Mouse (Mus musculus): ENCODE measurements around the gene Churc1. TPM values are rescaled to one million over a fixed set of nuclear protein-coding genes. Genes with fewer than 3 reads are reported as not detected.

Gene Churc1
- polyA plus RNA-seq, 1 experiment: 62.0 TPM

DNA sequence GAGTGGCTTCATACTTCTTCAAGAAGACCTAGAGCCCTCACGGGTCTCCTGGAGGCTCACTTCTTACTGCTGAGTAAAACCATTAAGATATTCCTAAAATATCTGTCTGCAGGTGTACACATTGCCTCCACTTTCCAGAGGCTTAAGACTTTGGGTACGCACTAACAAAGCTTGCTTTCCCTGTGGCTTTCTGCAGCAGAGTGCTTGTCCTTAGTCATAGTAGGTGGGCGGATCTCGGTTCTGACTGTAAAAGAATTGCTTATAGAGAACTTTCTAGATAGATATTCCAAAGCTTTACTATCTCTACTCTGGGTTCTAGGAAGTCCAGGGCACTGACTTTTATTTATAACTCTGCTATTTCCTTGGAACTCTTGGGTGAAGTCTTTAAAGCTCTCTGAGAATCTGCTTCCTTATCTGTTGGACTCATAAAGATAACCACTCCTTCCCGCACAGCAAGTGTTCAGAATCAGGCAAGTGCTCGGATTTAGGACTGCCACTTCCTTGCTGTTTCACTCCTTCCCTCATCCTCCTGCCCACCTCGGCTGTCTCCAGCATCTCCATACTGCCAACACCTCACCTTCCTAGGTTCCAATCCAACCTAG, 31.7 kb downstream of the Churc1 start:
- Histone ChIP-seq H3K79me3 (ENCODE audit: low read depth) (no peaks in the 10 kb centered on the region), H3K27me3 (ENCODE audit: control insufficient read depth, insufficient read depth, insufficient read length) (peaks cover 33% of the 10 kb centered on the region), H3ac (ENCODE audit: control insufficient read depth, insufficient read length, low read depth) (no peak overlapping the region), H3K36me3 (ENCODE audit: control insufficient read depth, insufficient read depth) (no peaks in the 10 kb centered on the region), H3K4me3 (ENCODE audit: insufficient read depth, poor library complexity, severe bottlenecking) (no peak overlapping the region), H3K79me2 (ENCODE audit: control insufficient read depth, insufficient read depth) (no peaks in the 10 kb centered on the region)
- TF ChIP-seq MYOG (IDR thresholded peaks at IDR 0.05; ENCODE audit: control insufficient read depth, extremely low read depth, insufficient read length) (no peak), FOSL1 (IDR thresholded peaks at IDR 0.05; ENCODE audit: insufficient read depth, low read length, poor library complexity, severe bottlenecking) (no peak), CTCF (IDR thresholded peaks at IDR 0.05; ENCODE audit: control insufficient read depth, insufficient read depth, insufficient read length) (no peak), MYOD1 (IDR thresholded peaks at IDR 0.05; ENCODE audit: control insufficient read depth, insufficient read length, low read depth) (no peak), CEBPB (IDR thresholded peaks at IDR 0.05; ENCODE audit: low read depth) (no peak), MAX (IDR thresholded peaks at IDR 0.05) (no peak), USF1 (IDR thresholded peaks at IDR 0.05; ENCODE audit: low read depth) (no peak)

GRCm38 (mm10) chr12:76798008-76798720, 32.8 kb downstream of the Churc1 start:
- Histone ChIP-seq H3K79me2 (ENCODE audit: control insufficient read depth, insufficient read depth) (no peaks in the 10 kb centered on the region), H3K27me3 (ENCODE audit: control insufficient read depth, insufficient read depth, insufficient read length) (peaks cover 26% of the 10 kb centered on the region), H3K36me3 (ENCODE audit: control insufficient read depth, insufficient read depth) (no peaks in the 10 kb centered on the region), H3K79me3 (ENCODE audit: low read depth) (no peaks in the 10 kb centered on the region), H3K4me3 (ENCODE audit: insufficient read depth, poor library complexity, severe bottlenecking) (no peak overlapping the region), H3ac (ENCODE audit: control insufficient read depth, insufficient read length, low read depth) (no peak overlapping the region)
- TF ChIP-seq CEBPB (IDR thresholded peaks at IDR 0.05; ENCODE audit: low read depth) (no peak), USF1 (IDR thresholded peaks at IDR 0.05; ENCODE audit: low read depth) (no peak), MYOG (IDR thresholded peaks at IDR 0.05; ENCODE audit: control insufficient read depth, extremely low read depth, insufficient read length) (no peak), MYOD1 (IDR thresholded peaks at IDR 0.05; ENCODE audit: control insufficient read depth, insufficient read length, low read depth) (no peak), CTCF (IDR thresholded peaks at IDR 0.05; ENCODE audit: control insufficient read depth, insufficient read depth, insufficient read length) (no peak), MAX (IDR thresholded peaks at IDR 0.05) (no peak), FOSL1 (IDR thresholded peaks at IDR 0.05; ENCODE audit: insufficient read depth, low read length, poor library complexity, severe bottlenecking) (no peak)

DNA sequence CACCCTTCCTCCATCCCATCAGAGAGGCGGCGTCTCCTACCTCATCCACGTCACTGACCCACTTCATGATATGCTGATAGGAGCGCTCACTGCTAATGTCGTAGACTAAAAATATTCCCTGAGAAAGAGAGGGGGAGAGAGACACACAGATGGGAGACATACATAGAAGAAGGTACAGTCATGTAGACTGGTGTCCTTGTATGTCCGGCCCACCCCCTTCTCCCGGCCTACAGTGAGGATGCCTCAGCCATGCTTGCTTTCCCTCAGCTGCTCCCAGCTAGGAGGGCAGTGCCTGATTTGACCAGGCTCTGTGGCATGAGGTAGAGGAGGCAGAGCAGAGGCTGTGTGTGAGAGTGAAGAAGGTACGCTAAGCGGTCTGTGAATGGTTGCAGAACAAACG, 37.7 kb downstream of the Churc1 start:
- no peak for TF ChIP-seq FOSL1 (IDR thresholded peaks at IDR 0.05; ENCODE audit: insufficient read depth, low read length, poor library complexity, severe bottlenecking)
- no peak for TF ChIP-seq USF1 (IDR thresholded peaks at IDR 0.05; ENCODE audit: low read depth)
- no peak for TF ChIP-seq CTCF (IDR thresholded peaks at IDR 0.05; ENCODE audit: control insufficient read depth, insufficient read depth, insufficient read length)
- no peak for TF ChIP-seq MYOD1 (IDR thresholded peaks at IDR 0.05; ENCODE audit: control insufficient read depth, insufficient read length, low read depth)
- TF ChIP-seq CEBPB (IDR thresholded peaks at IDR 0.05; ENCODE audit: low read depth): no peak
- TF ChIP-seq MAX (IDR thresholded peaks at IDR 0.05): no peak
- TF ChIP-seq MYOG (IDR thresholded peaks at IDR 0.05; ENCODE audit: control insufficient read depth, extremely low read depth, insufficient read length): no peak
- Histone ChIP-seq H3K4me3 (ENCODE audit: insufficient read depth, poor library complexity, severe bottlenecking) (no peak overlapping the region), H3ac (ENCODE audit: control insufficient read depth, insufficient read length, low read depth) (no peak overlapping the region), H3K79me2 (ENCODE audit: control insufficient read depth, insufficient read depth) (no peaks in the 10 kb centered on the region), H3K27me3 (ENCODE audit: control insufficient read depth, insufficient read depth, insufficient read length) (peaks cover 16% of the 10 kb centered on the region), H3K36me3 (ENCODE audit: control insufficient read depth, insufficient read depth) (no peaks in the 10 kb centered on the region), H3K79me3 (ENCODE audit: low read depth) (no peaks in the 10 kb centered on the region)

DNA sequence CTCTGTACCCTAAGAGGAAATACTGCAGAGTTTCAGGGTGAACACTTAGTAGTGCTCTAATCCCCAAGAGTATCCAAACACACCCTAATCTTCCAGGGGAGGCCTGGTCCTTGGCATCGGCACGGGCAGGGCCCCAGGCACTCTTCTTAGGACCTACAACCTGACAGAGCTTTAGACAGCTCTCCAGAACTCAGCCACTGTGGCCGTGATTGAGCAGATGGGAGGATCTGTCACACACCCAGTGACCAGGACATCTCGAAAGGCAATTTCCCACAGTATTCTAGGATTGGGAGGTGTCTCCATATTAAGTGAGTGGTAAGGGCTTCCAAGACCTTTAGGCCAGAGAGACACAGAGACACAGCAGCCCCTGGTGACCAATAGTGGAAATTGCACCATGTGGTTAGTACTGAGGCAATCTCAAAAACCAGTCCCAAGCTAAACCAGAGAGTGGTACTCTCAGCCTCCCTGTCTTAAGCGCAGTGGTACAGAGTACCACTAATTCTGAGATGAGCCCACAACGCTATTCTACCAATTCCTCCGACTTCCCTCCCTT, 38.4 kb downstream of the Churc1 start:
- peaks cover 16% of the 10 kb centered on the region for H3K27me3 ChIP-seq (ENCODE audit: control insufficient read depth, insufficient read depth, insufficient read length)
- TF ChIP-seq CEBPB (IDR thresholded peaks at IDR 0.05; ENCODE audit: low read depth) (no peak), FOSL1 (IDR thresholded peaks at IDR 0.05; ENCODE audit: insufficient read depth, low read length, poor library complexity, severe bottlenecking) (no peak), MYOD1 (IDR thresholded peaks at IDR 0.05; ENCODE audit: control insufficient read depth, insufficient read length, low read depth) (no peak), USF1 (IDR thresholded peaks at IDR 0.05; ENCODE audit: low read depth) (no peak), CTCF (IDR thresholded peaks at IDR 0.05; ENCODE audit: control insufficient read depth, insufficient read depth, insufficient read length) (no peak), MAX (IDR thresholded peaks at IDR 0.05) (no peak), MYOG (IDR thresholded peaks at IDR 0.05; ENCODE audit: control insufficient read depth, extremely low read depth, insufficient read length) (no peak)
- H3ac ChIP-seq (ENCODE audit: control insufficient read depth, insufficient read length, low read depth): no peak overlapping the region
- H3K4me3 ChIP-seq (ENCODE audit: insufficient read depth, poor library complexity, severe bottlenecking): no peak overlapping the region
- H3K36me3 ChIP-seq (ENCODE audit: control insufficient read depth, insufficient read depth): no peaks in the 10 kb centered on the region
- no peaks in the 10 kb centered on the region for H3K79me2 ChIP-seq (ENCODE audit: control insufficient read depth, insufficient read depth)
- no peaks in the 10 kb centered on the region for H3K79me3 ChIP-seq (ENCODE audit: low read depth)

DNA sequence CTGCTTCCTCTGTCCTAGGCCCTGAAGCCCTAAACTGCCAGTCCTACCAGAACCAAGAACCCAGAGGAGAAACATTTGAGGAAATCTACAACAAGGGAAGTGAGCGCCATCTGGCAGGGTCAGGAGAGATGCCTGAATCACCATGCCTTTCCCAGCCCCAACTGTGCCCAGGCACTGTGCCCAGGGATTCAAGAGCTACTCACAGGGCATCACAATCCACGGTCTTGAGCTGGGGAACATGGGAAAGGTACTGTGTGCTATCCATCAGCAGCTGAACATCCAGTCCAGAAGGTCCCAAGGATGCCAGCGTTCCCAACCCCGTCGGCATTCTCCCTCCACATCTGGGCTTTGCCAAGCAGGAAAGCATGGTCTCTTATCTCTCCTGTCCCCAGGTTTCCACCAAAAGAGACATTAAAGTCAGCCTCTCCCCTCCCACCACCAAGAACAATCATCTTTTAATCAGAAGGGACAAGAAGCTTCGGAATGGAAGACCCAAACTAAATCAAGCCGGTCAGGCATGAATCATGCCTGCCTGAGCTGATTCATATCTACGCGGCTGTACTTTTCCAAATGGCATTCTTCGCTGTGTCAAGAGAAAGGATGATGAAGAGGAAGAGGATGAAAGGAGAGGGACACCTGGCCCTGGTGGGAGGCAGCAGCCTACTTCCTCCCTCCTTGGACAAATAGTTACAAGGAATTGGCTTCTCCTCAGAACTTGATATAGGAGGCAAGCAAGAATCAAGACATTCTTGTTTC, 39.9 kb downstream of the Churc1 start:
- H3ac ChIP-seq (ENCODE audit: control insufficient read depth, insufficient read length, low read depth): no peak overlapping the region
- H3K79me2 ChIP-seq (ENCODE audit: control insufficient read depth, insufficient read depth): no peaks in the 10 kb centered on the region
- H3K27me3 ChIP-seq (ENCODE audit: control insufficient read depth, insufficient read depth, insufficient read length): peaks cover 7% of the 10 kb centered on the region
- no peak for TF ChIP-seq MYOG (IDR thresholded peaks at IDR 0.05; ENCODE audit: control insufficient read depth, extremely low read depth, insufficient read length)
- no peak for TF ChIP-seq FOSL1 (IDR thresholded peaks at IDR 0.05; ENCODE audit: insufficient read depth, low read length, poor library complexity, severe bottlenecking)
- no peak for TF ChIP-seq CTCF (IDR thresholded peaks at IDR 0.05; ENCODE audit: control insufficient read depth, insufficient read depth, insufficient read length)
- no peak for TF ChIP-seq USF1 (IDR thresholded peaks at IDR 0.05; ENCODE audit: low read depth)
- no peak for TF ChIP-seq MAX (IDR thresholded peaks at IDR 0.05)
- no peak for TF ChIP-seq MYOD1 (IDR thresholded peaks at IDR 0.05; ENCODE audit: control insufficient read depth, insufficient read length, low read depth)
- TF ChIP-seq CEBPB (IDR thresholded peaks at IDR 0.05; ENCODE audit: low read depth): no peak
- no peak overlapping the region for H3K4me3 ChIP-seq (ENCODE audit: insufficient read depth, poor library complexity, severe bottlenecking)
- H3K36me3 ChIP-seq (ENCODE audit: control insufficient read depth, insufficient read depth): no peaks in the 10 kb centered on the region
- H3K79me3 ChIP-seq (ENCODE audit: low read depth): no peaks in the 10 kb centered on the region
